ENCODE assay signal across 15 mouse cellular contexts in the genomic region with DNA sequence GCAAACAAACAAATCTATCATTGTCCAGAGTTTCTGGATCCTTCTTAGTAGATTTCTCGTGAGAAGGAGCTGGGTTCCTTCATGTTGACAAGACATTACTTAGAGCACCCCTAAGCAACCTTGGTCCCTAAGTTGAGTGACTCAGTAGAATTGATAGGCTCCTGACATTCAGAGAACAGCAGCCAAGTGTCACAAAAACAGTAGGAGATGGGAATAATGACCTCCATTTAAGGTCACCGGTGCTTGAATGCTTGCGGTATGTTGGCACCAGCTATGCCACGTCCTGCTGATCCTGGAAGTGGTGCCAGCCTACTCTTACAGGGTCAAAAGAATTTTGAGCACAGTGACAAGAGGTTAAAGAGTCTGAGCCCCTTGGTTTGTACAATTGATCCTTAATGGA.
"Had no signal": no experiment of that assay in that cellular context is flagged by ENCODE, and none has a peak within 500 bp of the region (broad histone marks: within the 10 kb centered on the region; RNA-seq: fewer than 3 reads in every experiment).

No protein-coding gene starts in this region.

- H3K27me3 ChIP-seq: neural tube, embryonic 13.5 days had no signal

- H3K36me3 ChIP-seq: kidney, embryonic 15.5 days; limb, embryonic 13.5 days; midbrain, embryonic 10.5 days; neural tube, embryonic 13.5 days had no signal

- ATAC-seq: lung, postnatal 0 days; midbrain, embryonic 16.5 days had no signal

- H3K27ac ChIP-seq: kidney, embryonic 15.5 days; limb, embryonic 13.5 days; liver, embryonic 14.5 days; midbrain, embryonic 10.5 days; neural tube, embryonic 13.5 days had no signal

- DNase-seq: kidney, postnatal 14 days; left cerebral cortex, postnatal 4 days; lung, adult 2 months; retina, postnatal 1 day; right cerebral cortex, postnatal 4 days; spleen, adult 18-20 months; thymus, adult 18-20 months; thymus, postnatal 25 days had no signal

- H3K4me3 ChIP-seq: kidney, embryonic 15.5 days; limb, embryonic 13.5 days; midbrain, embryonic 10.5 days; neural tube, embryonic 13.5 days had no signal

- H3K9me3 ChIP-seq: kidney, embryonic 15.5 days; limb, embryonic 13.5 days; midbrain, embryonic 10.5 days; neural tube, embryonic 13.5 days had no signal
